Mouse (Mus musculus) kidney, adult 9 months (tissue): ENCODE measurements around the gene Olfr508.
"Not testable (repeated sequence)": the region's sequence is repeated elsewhere in the genome, so short reads cannot be mapped to it uniquely, and the experiment has no call there.

Experiments used
- DNase-seq: peaks from one replicate; pipeline ENCODE4 v3.0.0; 2022

Gene Olfr508

DNA sequence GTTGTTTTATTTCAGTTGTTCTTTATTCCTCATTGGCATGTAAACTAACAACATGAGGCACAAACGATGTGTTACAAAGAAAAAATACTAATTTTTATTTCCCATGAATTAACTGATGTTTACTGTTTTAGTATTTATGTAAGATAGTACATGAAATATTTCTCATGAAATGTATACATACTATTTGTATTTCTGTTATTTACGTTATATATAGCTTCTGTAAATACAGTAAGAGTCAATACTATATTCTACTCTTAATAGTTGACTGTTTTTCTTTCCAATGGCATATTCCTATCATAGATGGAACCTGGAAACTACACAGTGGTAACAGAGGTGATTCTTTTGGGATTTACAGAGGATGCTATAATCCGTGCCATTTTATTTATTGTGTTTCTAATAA, at the start of gene Olfr508:
Gene Olfr508, plus strand, starts transcription at position 301 of the 400 bp plus-strand sequence.
- DNase-seq = no peak

DNA sequence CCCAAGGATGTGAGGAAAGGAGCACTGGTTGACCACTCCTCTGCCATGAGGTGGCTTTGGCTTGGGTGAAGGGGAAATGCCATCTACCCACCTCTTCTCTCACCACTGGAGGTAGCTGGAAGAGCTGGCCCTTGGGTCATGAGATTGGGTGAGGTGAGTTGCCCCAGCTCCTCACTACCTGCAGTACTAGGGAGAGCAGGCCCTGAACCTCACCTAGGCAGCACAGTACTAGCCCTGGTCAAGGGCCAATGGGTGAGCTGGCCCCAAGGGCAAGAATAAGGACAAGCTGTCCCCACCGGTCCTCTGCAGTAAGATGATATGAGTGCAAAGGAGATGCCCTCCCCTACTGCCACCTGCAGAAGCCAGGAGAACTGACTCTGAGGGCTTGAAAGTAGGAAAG, 40.0 kb upstream of the Olfr508 start:
- DNase-seq = no peak

DNA sequence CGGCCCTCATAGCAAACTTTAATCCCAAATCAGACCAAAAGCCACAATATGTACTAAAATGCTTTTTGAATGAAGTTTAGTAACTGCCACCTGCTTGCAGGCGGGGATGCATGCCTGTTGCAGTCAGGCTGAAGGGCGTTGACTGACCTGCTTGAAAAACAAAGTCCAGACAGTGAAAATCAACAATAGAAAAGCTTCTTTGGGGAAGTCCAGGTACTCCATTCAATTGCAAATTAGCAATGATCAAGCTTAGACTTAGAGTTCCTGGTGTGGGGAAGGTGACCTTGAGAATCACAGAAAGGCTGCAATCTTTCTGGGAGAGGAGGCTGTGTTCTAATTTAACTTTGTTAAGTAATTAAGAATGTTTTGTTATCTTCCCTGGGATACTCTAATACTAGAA, 27.9 kb upstream of the Olfr508 start:
- not testable (repeated sequence) for DNase-seq

DNA sequence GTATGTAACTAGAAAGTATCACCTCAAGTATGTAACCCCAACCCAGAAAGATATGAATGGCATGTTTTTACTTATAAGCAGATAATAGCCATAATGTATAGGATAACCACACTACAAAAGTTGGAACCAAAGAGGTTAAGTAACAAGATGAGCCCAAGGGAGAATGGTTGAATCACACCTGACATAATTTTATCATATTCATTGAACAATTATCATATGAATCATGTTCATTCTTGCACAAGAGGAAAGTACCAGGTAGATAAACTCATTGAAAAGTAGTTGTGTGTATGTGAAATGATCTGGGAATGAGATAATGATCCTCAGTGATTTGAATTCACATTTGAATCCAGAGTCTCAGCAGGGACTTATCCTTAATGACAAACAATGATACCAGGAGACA, 19.3 kb upstream of the Olfr508 start, which contains the start of gene Olfr506:
Gene Olfr506, plus strand, starts transcription at position 301 of the 400 bp plus-strand sequence.
- no peak for DNase-seq

DNA sequence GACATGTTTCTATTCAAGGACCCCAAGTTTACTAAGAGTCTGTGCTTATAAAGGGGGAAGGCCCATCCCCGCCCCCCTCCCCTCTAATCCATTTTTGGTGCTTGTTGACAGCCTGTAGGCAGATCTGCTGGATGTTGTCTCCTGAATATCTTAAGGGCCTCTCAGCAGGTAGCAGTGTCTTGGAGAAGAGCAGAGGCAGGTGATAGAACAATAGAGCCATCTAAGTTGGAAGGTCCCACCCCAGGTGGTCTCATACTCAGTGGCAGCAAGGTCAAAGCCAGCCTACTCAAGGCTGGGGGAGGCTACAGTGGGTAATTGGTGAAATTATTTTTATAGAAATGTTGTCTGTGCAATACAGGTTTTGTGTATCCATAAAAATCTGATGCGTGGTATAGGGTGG, 15.7 kb upstream of the Olfr508 start:
- DNase-seq = no peak

DNA sequence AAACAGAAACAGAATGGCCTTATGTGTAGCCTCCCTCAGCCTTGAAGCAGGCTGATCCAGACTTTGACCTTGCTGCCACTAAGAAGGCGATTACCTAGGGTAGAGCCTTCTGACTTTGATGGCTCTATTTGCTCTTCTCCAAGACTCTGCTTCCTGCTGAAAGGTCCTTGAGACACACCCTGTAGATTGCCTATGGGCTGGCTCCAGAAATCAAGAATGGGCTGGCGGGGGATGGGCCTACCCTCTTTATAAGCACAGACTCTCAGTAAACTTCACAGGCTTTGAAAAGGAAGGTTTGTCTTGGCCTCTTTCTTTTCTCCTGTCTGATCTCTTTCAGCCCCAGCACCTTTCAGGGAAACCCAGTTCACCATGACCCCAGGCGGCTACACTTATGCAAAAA, 13.0 kb upstream of the Olfr508 start:
- not testable (repeated sequence) for DNase-seq

DNA sequence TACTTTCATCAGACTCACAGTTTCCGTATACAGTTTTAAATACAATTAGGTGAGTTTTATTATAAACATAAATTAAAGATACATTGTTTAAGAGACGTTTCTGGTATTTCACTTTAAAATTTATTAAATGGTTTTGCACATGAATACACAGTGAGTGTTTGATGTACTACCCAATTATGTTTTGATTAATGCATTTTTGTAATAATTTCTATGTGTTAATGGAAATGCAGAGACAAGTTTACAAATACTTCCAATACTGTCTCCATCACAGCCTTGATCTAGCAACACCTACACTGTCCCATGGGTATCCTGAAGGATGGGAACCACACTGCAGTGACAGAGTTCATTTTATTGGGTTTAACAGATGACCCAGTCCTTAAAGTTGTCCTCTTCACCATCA, 8.3 kb upstream of the Olfr508 start, which contains the start of gene Olfr507:
Gene Olfr507, plus strand, starts transcription at position 301 of the 400 bp plus-strand sequence.
- DNase-seq = no peak

DNA sequence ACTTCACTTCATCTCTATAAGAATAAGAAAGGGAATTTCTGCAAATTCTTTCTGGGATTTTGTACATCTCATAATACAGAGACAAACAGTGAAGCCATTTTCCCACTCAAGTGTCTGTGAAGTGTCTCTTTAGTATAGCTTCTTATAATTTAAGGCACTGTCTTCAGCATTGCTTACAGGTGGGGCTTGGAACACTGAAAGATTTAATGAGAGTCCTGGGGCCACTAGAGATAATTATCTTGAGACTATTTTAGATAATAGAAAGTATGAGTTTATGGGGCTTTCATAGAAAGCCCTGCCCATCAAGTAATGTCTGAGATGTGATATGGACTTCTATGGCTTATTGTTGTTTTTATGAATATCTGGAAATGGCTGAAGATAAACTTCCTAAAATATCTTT, 22.0 kb downstream of the Olfr508 start, which contains the start of gene Olfr509:
Gene Olfr509, minus strand, starts transcription at position 101 of the 400 bp plus-strand sequence.
- DNase-seq = no peak

DNA sequence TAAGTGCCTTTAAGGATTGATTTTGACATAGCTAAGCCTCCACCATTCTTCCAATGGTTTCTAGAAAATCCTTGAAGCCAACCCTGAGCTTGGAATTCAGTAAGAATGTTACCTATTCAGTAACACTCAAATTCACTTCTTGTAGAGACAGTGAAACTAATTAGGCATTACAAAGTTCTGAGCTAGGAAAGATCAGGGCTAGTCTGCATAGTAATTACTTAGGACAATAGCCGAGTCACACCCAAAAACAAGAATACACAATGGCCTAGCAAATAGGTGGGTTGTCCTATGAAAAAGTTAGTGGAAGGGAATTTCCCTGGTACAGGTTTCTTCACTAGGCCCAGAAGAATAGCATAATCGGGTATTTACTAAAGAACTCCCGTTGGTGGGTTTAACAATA, 32.6 kb downstream of the Olfr508 start:
- no peak for DNase-seq

DNA sequence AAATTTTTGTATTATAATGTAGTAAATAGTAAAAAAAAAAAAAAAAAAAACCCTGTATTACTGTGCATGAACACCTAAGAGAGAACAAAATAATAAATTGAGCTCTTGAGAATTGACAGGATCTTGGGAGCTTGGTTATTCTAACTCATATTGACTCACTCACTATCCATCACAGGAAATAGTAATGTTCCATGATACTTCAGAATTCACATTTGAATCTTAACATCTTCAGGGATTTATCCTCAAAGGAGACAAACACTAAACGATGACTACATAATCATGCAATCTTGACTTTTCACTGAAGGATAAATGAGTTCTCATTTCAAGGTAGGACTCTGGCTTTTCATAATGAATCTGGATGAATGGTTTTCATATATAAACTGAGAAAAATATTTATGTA, 36.3 kb downstream of the Olfr508 start, which contains the start of gene Olfr510:
Gene Olfr510, plus strand, starts transcription at position 301 of the 400 bp plus-strand sequence.
- no peak for DNase-seq

DNA sequence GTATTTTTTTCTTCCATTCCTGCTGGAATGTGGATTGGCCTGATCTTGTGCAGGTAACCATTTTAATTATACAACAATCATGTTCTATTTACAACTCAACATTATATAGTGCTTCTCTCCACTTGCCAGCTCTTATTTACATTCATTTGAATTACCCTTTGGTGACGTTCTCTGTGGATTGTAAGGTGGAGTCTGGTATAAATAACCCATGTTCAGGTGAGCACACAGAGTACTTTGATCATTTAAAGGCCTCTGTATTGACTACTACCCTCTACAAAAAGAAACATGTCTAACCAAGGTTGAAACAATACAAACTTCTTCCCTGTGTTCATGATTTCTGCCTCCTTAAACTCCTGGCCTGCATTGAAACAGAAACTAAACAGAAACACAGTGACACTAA, 41.3 kb downstream of the Olfr508 start:
- no peak for DNase-seq

DNA sequence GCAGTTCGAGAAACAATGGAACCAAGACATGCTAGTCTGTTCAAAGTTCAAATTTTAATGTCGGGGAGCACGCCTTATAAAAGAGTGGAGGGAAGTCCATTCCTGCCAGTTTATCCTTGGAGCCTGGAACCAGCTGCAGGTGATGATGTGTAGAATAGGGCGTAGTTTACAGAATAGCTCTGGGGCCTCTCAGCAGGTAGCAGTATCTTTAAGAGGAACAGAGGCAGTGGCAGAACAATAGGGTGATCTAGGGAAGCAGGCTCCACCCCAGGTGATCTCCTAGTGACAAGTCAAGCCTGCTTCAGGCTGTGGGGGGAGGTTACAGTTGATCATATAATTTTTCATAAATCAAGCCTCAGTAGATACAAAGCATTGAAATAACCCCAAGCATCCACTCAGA, 49.1 kb downstream of the Olfr508 start:
- DNase-seq = no peak
